Mouse (Mus musculus): ENCODE results near the gene Dpp3. TPM values are rescaled to one million over a fixed set of nuclear protein-coding genes. Genes with fewer than 3 reads are reported as not detected.

Dpp3 gene
- polyA plus RNA-seq, 1 experiment from 2014 or later, result 102 TPM

Other genes starting within 250 kb of the Dpp3 start
- 6.2 and 7.6 TPM in 2 replicates for gene Gm960, start 229.6 kb downstream of the Dpp3 start, polyA plus RNA-seq (2014; fragmentation: Nextera tagmentation; extraction: Ambion mirVana)
- gene Sptbn2, start 217.1 kb downstream of the Dpp3 start, polyA plus RNA-seq (2014; fragmentation: Nextera tagmentation; extraction: Ambion mirVana), result 37.6 and 43.0 TPM in 2 replicates
- gene Rbm4b, start 171.8 kb downstream of the Dpp3 start, polyA plus RNA-seq (2014; fragmentation: Nextera tagmentation; extraction: Ambion mirVana), result 176 and 190 TPM in 2 replicates
- 101 and 113 TPM in 2 replicates for gene Rbm4, start 134.4 kb downstream of the Dpp3 start, polyA plus RNA-seq (2014; fragmentation: Nextera tagmentation; extraction: Ambion mirVana)
- gene Gm21992, start 116.7 kb downstream of the Dpp3 start, polyA plus RNA-seq (2014; fragmentation: Nextera tagmentation; extraction: Ambion mirVana), result 12.7 and 14.4 TPM in 2 replicates
- gene Rbm14, start 116.7 kb downstream of the Dpp3 start, polyA plus RNA-seq (2014; fragmentation: Nextera tagmentation; extraction: Ambion mirVana), result 62.0 and 68.9 TPM in 2 replicates
- gene Ccs, start 89.0 kb downstream of the Dpp3 start, polyA plus RNA-seq (2014; fragmentation: Nextera tagmentation; extraction: Ambion mirVana), result 36.5 and 41.4 TPM in 2 replicates
- gene Ccdc87, start 88.9 kb downstream of the Dpp3 start, polyA plus RNA-seq (2014; fragmentation: Nextera tagmentation; extraction: Ambion mirVana), result 0.49 and 0.63 TPM in 2 replicates
- gene Ctsf, start 73.2 kb downstream of the Dpp3 start, polyA plus RNA-seq (2014; fragmentation: Nextera tagmentation; extraction: Ambion mirVana), result 57.3 and 63.7 TPM in 2 replicates
- gene Actn3, start 50.4 kb downstream of the Dpp3 start, polyA plus RNA-seq (2014; fragmentation: Nextera tagmentation; extraction: Ambion mirVana), result 2.1 and 3.1 TPM in 2 replicates
- 18.2 and 19.4 TPM in 2 replicates for gene Zdhhc24, start 49.6 kb downstream of the Dpp3 start, polyA plus RNA-seq (2014; fragmentation: Nextera tagmentation; extraction: Ambion mirVana)
- gene Bbs1, start 21.7 kb downstream of the Dpp3 start, polyA plus RNA-seq (2014; fragmentation: Nextera tagmentation; extraction: Ambion mirVana), result 8.9 and 17.9 TPM in 2 replicates
- gene Peli3, start 14.8 kb upstream of the Dpp3 start, polyA plus RNA-seq (2014; fragmentation: Nextera tagmentation; extraction: Ambion mirVana), result 10.7 and 12.2 TPM in 2 replicates
- gene Mrpl11, start 33.9 kb upstream of the Dpp3 start, polyA plus RNA-seq (2014; fragmentation: Nextera tagmentation; extraction: Ambion mirVana), result 117 and 122 TPM in 2 replicates
- 0.24 and 0.58 TPM in 2 replicates for gene Npas4, start 62.0 kb upstream of the Dpp3 start, polyA plus RNA-seq (2014; fragmentation: Nextera tagmentation; extraction: Ambion mirVana)
- gene Slc29a2, start 95.6 kb upstream of the Dpp3 start, polyA plus RNA-seq (2014; fragmentation: Nextera tagmentation; extraction: Ambion mirVana), result 6.2 and 8.7 TPM in 2 replicates
- gene B4gat1, start 110.5 kb upstream of the Dpp3 start, polyA plus RNA-seq (2014; fragmentation: Nextera tagmentation; extraction: Ambion mirVana), result 69.7 and 77.4 TPM in 2 replicates
- 1.5 and 1.6 TPM in 2 replicates for gene AC124502.3, start 110.6 kb upstream of the Dpp3 start, polyA plus RNA-seq (2014; fragmentation: Nextera tagmentation; extraction: Ambion mirVana)
- gene Brms1, start 113.1 kb upstream of the Dpp3 start, polyA plus RNA-seq (2014; fragmentation: Nextera tagmentation; extraction: Ambion mirVana), result 32.0 and 39.0 TPM in 2 replicates
- gene Rin1, start 122.2 kb upstream of the Dpp3 start, polyA plus RNA-seq (2014; fragmentation: Nextera tagmentation; extraction: Ambion mirVana), result 0.58 and 1.6 TPM in 2 replicates
- gene Cd248, start 139.8 kb upstream of the Dpp3 start, polyA plus RNA-seq (2014; fragmentation: Nextera tagmentation; extraction: Ambion mirVana), result 6.2 and 20.4 TPM in 2 replicates
- gene Tmem151a, start 157.2 kb upstream of the Dpp3 start, polyA plus RNA-seq (2014; fragmentation: Nextera tagmentation; extraction: Ambion mirVana), result 8.3 and 15.7 TPM in 2 replicates
- gene Yif1a, start 160.3 kb upstream of the Dpp3 start, polyA plus RNA-seq (2014; fragmentation: Nextera tagmentation; extraction: Ambion mirVana), result 62.2 and 62.7 TPM in 2 replicates
- gene Cnih2, start 170.2 kb upstream of the Dpp3 start, polyA plus RNA-seq (2014; fragmentation: Nextera tagmentation; extraction: Ambion mirVana), result 518 and 616 TPM in 2 replicates
- gene Rab1b, start 178.8 kb upstream of the Dpp3 start, polyA plus RNA-seq (2014; fragmentation: Nextera tagmentation; extraction: Ambion mirVana), result 227 and 228 TPM in 2 replicates
- 52.5 and 59.0 TPM in 2 replicates for gene Klc2, start 190.3 kb upstream of the Dpp3 start, polyA plus RNA-seq (2014; fragmentation: Nextera tagmentation; extraction: Ambion mirVana)